Mouse (Mus musculus) MEL (cell line): ENCODE data around the gene Fryl. TPM values are rescaled to one million over a fixed set of nuclear protein-coding genes. Genes with fewer than 3 reads are reported as not detected.

Source experiments
- DNase-seq: peaks from one replicate; pipeline ENCODE4 v3.0.0; 2011; ENCODE audit warnings: low read depth, low spot score
- H3K27ac ChIP-seq: 2 replicates; pipeline ENCODE4 v1.5.1; 2012; ENCODE audit warnings: low read depth, mild to moderate bottlenecking, control low read depth, low read length, moderate library complexity; ENCODE audit not compliant: control insufficient read depth
- H3K27me3 ChIP-seq, 2 experiments: fragments of 150-350 bp in 1 of 2; sonication (generic) in 1 of 2; 2 replicates each; pipeline ENCODE4 v1.6.1; 2012; ENCODE audit warnings: low read length in 2 of 2, mild to moderate bottlenecking in 2 of 2, improper control_type of control experiment in 1 of 2, moderate library complexity in 1 of 2; ENCODE audit not compliant: insufficient read depth in 2 of 2, control insufficient read depth in 1 of 2
- H3K36me3 ChIP-seq, 2 experiments: 2 replicates each; pipeline ENCODE4 v1.6.1; 2012 to 2014; ENCODE audit warnings: low read length in 2 of 2, improper control_type of control experiment in 1 of 2, inconsistent platforms in 1 of 2, mild to moderate bottlenecking in 1 of 2; ENCODE audit not compliant: insufficient read depth in 2 of 2, control insufficient read depth in 1 of 2
- H3K4me1 ChIP-seq, 2 experiments: fragments of 150-350 bp in 1 of 2; sonication (generic) in 1 of 2; 2 replicates each; pipeline ENCODE4 v1.6.1; 2012; ENCODE audit warnings: low read length in 2 of 2, improper control_type of control experiment in 1 of 2, mild to moderate bottlenecking in 1 of 2; ENCODE audit not compliant: insufficient read depth in 2 of 2, control insufficient read depth in 1 of 2
- H3K4me3 ChIP-seq, 2 experiments: fragments of 150-350 bp in 1 of 2; sonication (generic) in 1 of 2; 2 replicates each; pipeline ENCODE4 v1.5.1; 2012; ENCODE audit warnings: low read depth in 2 of 2, low read length in 2 of 2, mild to moderate bottlenecking in 2 of 2, moderate library complexity in 2 of 2, control low read depth in 1 of 2, improper control_type of control experiment in 1 of 2; ENCODE audit not compliant: control insufficient read depth in 1 of 2, insufficient read depth in 1 of 2
- H3K79me2 ChIP-seq: 2 replicates; pipeline ENCODE4 v1.6.1; 2012; ENCODE audit warnings: mild to moderate bottlenecking, low read length, moderate library complexity; ENCODE audit not compliant: control insufficient read depth, poor library complexity, insufficient read depth
- H3K9ac ChIP-seq: 2 replicates; pipeline ENCODE4 v1.6.1; 2012; ENCODE audit warnings: low read depth, mild to moderate bottlenecking, control low read depth, low read length, moderate library complexity; ENCODE audit not compliant: control insufficient read depth, poor library complexity, severe bottlenecking
- H3K9me3 ChIP-seq: fragments of 150-350 bp; sonication (generic); replicated peaks from 2 replicates; pipeline ENCODE4 v1.6.1; 2012; ENCODE audit warnings: mild to moderate bottlenecking, low read length, improper control_type of control experiment, moderate library complexity; ENCODE audit not compliant: insufficient read depth
- CHD1 ChIP-seq: IDR thresholded peaks from 2 replicates; pipeline ENCODE4 v1.6.1; 2012; ENCODE audit warnings: low read depth, mild to moderate bottlenecking, inconsistent platforms, low read length, improper control_type of control experiment
- CHD2 ChIP-seq: IDR thresholded peaks from 2 replicates; pipeline ENCODE4 v1.6.1; 2011; ENCODE audit warnings: low read length, improper control_type of control experiment
- CTCF ChIP-seq, 3 experiments: IDR thresholded peaks in 2 of 3; conservative IDR thresholded peaks in 1 of 3; 2 replicates each; pipeline ENCODE4 v1.5.1; 2011 to 2012; ENCODE audit warnings: low read length in 3 of 3, low read depth in 2 of 3, mild to moderate bottlenecking in 2 of 3, improper control_type of control experiment in 1 of 3, inconsistent platforms in 1 of 3, mixed read lengths in 1 of 3, moderate library complexity in 1 of 3; ENCODE audit not compliant: control insufficient read depth in 1 of 3, insufficient read depth in 1 of 3, poor library complexity in 1 of 3, severe bottlenecking in 1 of 3
- ELF1 ChIP-seq: IDR thresholded peaks from 2 replicates; pipeline ENCODE4 v1.6.1; 2014; ENCODE audit warnings: low read depth, mild to moderate bottlenecking, inconsistent platforms, low read length, improper control_type of control experiment, moderate library complexity
- EP300 ChIP-seq, 2 experiments: IDR thresholded peaks; 2 replicates each; pipeline ENCODE4 v1.6.1; 2011; ENCODE audit warnings: improper control_type of control experiment in 2 of 2, low read length in 2 of 2, low read depth in 1 of 2, mild to moderate bottlenecking in 1 of 2
- ETS1 ChIP-seq: IDR thresholded peaks from 2 replicates; pipeline ENCODE4 v1.6.1; 2012; ENCODE audit warnings: low read depth, mild to moderate bottlenecking, inconsistent platforms, low read length, improper control_type of control experiment, moderate library complexity
- GATA1 ChIP-seq: IDR thresholded peaks from 2 replicates; pipeline ENCODE4 v1.6.1; 2011; ENCODE audit warnings: low read depth, low read length, improper control_type of control experiment
- HCFC1 ChIP-seq: IDR thresholded peaks from 2 replicates; pipeline ENCODE4 v1.6.1; 2012; ENCODE audit warnings: low read depth, mild to moderate bottlenecking, inconsistent platforms, low read length, improper control_type of control experiment, moderate library complexity
- KAT2A ChIP-seq: conservative IDR thresholded peaks from 2 replicates; pipeline ENCODE4 v1.6.1; 2012; ENCODE audit warnings: low read depth, low read length, improper control_type of control experiment, inconsistent platforms
- MAX ChIP-seq: IDR thresholded peaks from 2 replicates; pipeline ENCODE4 v1.6.1; 2011; ENCODE audit warnings: low read length, improper control_type of control experiment
- MAZ ChIP-seq: IDR thresholded peaks from 2 replicates; pipeline ENCODE4 v1.6.1; 2012; ENCODE audit warnings: low read depth, mild to moderate bottlenecking, inconsistent platforms, low read length, improper control_type of control experiment
- MXI1 ChIP-seq: IDR thresholded peaks from 2 replicates; pipeline ENCODE4 v1.6.1; 2011; ENCODE audit warnings: mild to moderate bottlenecking, low read depth, low read length, improper control_type of control experiment
- MYB ChIP-seq: IDR thresholded peaks from 2 replicates; pipeline ENCODE4 v1.6.1; 2011; ENCODE audit warnings: mild to moderate bottlenecking, low read depth, low read length, improper control_type of control experiment
- MYC ChIP-seq: IDR thresholded peaks from 2 replicates; pipeline ENCODE4 v1.6.1; 2011; ENCODE audit warnings: low read depth, mild to moderate bottlenecking, low read length, improper control_type of control experiment, moderate library complexity
- NRF1 ChIP-seq: IDR thresholded peaks from 2 replicates; pipeline ENCODE4 v1.6.1; 2014; ENCODE audit warnings: low read depth, mild to moderate bottlenecking, inconsistent platforms, low read length, improper control_type of control experiment, moderate library complexity; ENCODE audit not compliant: poor library complexity, insufficient read depth, severe bottlenecking
- POLR2A ChIP-seq, 2 experiments: IDR thresholded peaks; 2 replicates each; pipeline ENCODE4 v1.6.1; 2011 to 2012; ENCODE audit warnings: low read length in 2 of 2, mild to moderate bottlenecking in 2 of 2, control low read depth in 1 of 2, improper control_type of control experiment in 1 of 2, low read depth in 1 of 2, moderate library complexity in 1 of 2; ENCODE audit not compliant: control insufficient read depth in 1 of 2, insufficient read depth in 1 of 2, poor library complexity in 1 of 2
- POLR2AphosphoS5 ChIP-seq: IDR thresholded peaks from 2 replicates; pipeline ENCODE4 v1.6.1; 2012; ENCODE audit warnings: low read depth, borderline replicate concordance, mild to moderate bottlenecking, inconsistent platforms, low read length, moderate library complexity, mixed read lengths
- TAL1 ChIP-seq: IDR thresholded peaks from 2 replicates; pipeline ENCODE4 v1.6.1; 2012; ENCODE audit warnings: mild to moderate bottlenecking, inconsistent platforms, low read length, moderate library complexity, mixed read lengths
- TBP ChIP-seq: IDR thresholded peaks from 2 replicates; pipeline ENCODE4 v1.8.0; 2011; ENCODE audit warnings: low read depth, low read length, improper control_type of control experiment
- TCF12 ChIP-seq: IDR thresholded peaks from 2 replicates; pipeline ENCODE4 v1.6.1; 2014; ENCODE audit warnings: low read depth, mild to moderate bottlenecking, inconsistent platforms, low read length, improper control_type of control experiment, moderate library complexity
- USF2 ChIP-seq, 2 experiments: IDR thresholded peaks; 2 replicates each; pipeline ENCODE4 v1.6.1; 2011 to 2012; ENCODE audit warnings: improper control_type of control experiment in 2 of 2, low read length in 2 of 2, borderline replicate concordance in 1 of 2, inconsistent platforms in 1 of 2, low read depth in 1 of 2, mild to moderate bottlenecking in 1 of 2; ENCODE audit not compliant: insufficient read depth in 1 of 2
- ZC3H11A ChIP-seq: IDR thresholded peaks from 2 replicates; pipeline ENCODE4 v1.6.1; 2012; ENCODE audit warnings: low read depth, mild to moderate bottlenecking, inconsistent platforms, low read length, improper control_type of control experiment
- ZNF384 ChIP-seq: IDR thresholded peaks from 2 replicates; pipeline ENCODE4 v1.6.1; 2012; ENCODE audit warnings: low read depth, mild to moderate bottlenecking, inconsistent platforms, low read length, improper control_type of control experiment
- polyA plus RNA-seq, 2 experiments: library from polyadenylated mRNA; stranded (reverse) in 1 of 2; unstranded in 1 of 2; fragments of >175 nt in 1 of 2; fragments of >200 nt in 1 of 2; gene quantifications; 2 replicates each; pipeline versions ENCODE4 v1.2.1 to v1.2.4; 2012; ENCODE audit warnings: low replicate concordance in 2 of 2, low read depth in 1 of 2; ENCODE audit not compliant: insufficient read length in 2 of 2, insufficient read depth in 1 of 2, missing spikeins in 1 of 2
- total RNA-seq: library from RNA; depleted of rRNA; stranded (reverse); fragments of 300-350 nt; gene quantifications from 2 replicates; pipeline ENCODE4 v1.2.3, GENCODE M21; 2012

The Fryl gene
- total and polyA plus RNA-seq, 3 experiments, result 18.8 to 188 (median 39.7) TPM

- Histone ChIP-seq H3K4me1 (peaks cover 23 to 38% of the 10 kb centered on the region in 2 experiments), H3K9ac (no peak overlapping the region), H3K27ac (no peak overlapping the region), H3K9me3 (no peaks in the 10 kb centered on the region)
- no peak for TF ChIP-seq KAT2A
- no peak for TF ChIP-seq CHD2
- TF ChIP-seq MYB, result no peak
- TF ChIP-seq MAZ, result no peak
- TF ChIP-seq ZNF384, result no peak
- TF ChIP-seq MAX, result no peak
- TF ChIP-seq CTCF (IDR thresholded peaks at IDR 0.05 in 2 of 3, conservative IDR thresholded peaks at IDR 0.05 in 1 of 3; ENCODE audit: control insufficient read depth in 1 of 3, insufficient read depth in 1 of 3, low read depth in 2 of 3, low read length in 3 of 3, poor library complexity in 1 of 3, severe bottlenecking in 1 of 3), result no peak
- no peak for TF ChIP-seq MXI1
- TF ChIP-seq CHD1, result no peak
- no peak for TF ChIP-seq POLR2AphosphoS5
- no peak for TF ChIP-seq POLR2A (IDR thresholded peaks at IDR 0.05; ENCODE audit: control insufficient read depth in 1 of 2, insufficient read depth in 1 of 2, low read depth in 1 of 2, low read length in 2 of 2, poor library complexity in 1 of 2)
- no peak for TF ChIP-seq HCFC1
- TF ChIP-seq EP300 (IDR thresholded peaks at IDR 0.05; ENCODE audit: low read depth in 1 of 2, low read length in 2 of 2), result no peak
- no peak for TF ChIP-seq GATA1
- no peak for TF ChIP-seq USF2 (IDR thresholded peaks at IDR 0.05; ENCODE audit: borderline replicate concordance in 1 of 2, insufficient read depth in 1 of 2, low read depth in 1 of 2, low read length in 2 of 2)
- TF ChIP-seq MYC, result no peak
- no peak for TF ChIP-seq NRF1
- TF ChIP-seq, all 39 proteins: peak for 0
- peaks cover 0 to 38% of the 10 kb centered on the region in 2 experiments; a peak in 3 of 4 replicates for H3K36me3 ChIP-seq
- H3K79me2 ChIP-seq, result no peaks in the 10 kb centered on the region
- no peaks in the 10 kb centered on the region for H3K27me3 ChIP-seq
- no peak for DNase-seq
- H3K4me3 ChIP-seq, result no peak overlapping the region
These were observed 67.8 kb downstream of the Fryl start for GRCm38 (mm10) chr5:73188576-73188975.

DNA sequence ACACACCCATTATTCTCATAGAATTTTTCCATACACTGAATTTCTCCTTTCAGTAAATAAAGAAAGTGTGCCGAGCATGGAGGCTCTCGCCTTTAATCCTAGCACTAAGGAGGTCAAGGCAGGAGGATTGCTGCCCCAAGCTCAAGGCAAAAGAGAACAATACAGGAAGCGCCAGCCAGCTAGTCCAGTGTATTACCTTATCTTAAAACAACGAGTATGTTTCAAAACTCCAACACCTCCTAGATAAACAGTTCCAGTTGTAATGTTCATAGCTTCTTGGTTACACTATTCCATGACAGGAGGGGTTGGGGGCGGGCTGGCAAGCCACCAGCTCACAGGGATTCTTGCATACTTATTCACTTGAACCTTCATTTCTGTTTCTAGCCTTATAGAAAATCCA lies 68.3 kb downstream of the Fryl start:
- H3K4me1 ChIP-seq, result peaks cover 22 to 34% of the 10 kb centered on the region in 2 experiments
- peaks cover 0 to 34% of the 10 kb centered on the region in 2 experiments; a peak in 3 of 4 replicates for H3K36me3 ChIP-seq

More for the DNA sequence above, 68.3 kb downstream of the Fryl start:
- H3K79me2 ChIP-seq, result no peaks in the 10 kb centered on the region
- H3K9me3 ChIP-seq, result no peaks in the 10 kb centered on the region
- no peak overlapping the region for H3K27ac ChIP-seq
- H3K9ac ChIP-seq, result no peak overlapping the region
- H3K27me3 ChIP-seq, result no peaks in the 10 kb centered on the region
- no peak for TF ChIP-seq MAZ
- TF ChIP-seq CTCF (IDR thresholded peaks at IDR 0.05 in 2 of 3, conservative IDR thresholded peaks at IDR 0.05 in 1 of 3; ENCODE audit: control insufficient read depth in 1 of 3, insufficient read depth in 1 of 3, low read depth in 2 of 3, low read length in 3 of 3, poor library complexity in 1 of 3, severe bottlenecking in 1 of 3), result no peak
- TF ChIP-seq EP300 (IDR thresholded peaks at IDR 0.05; ENCODE audit: low read depth in 1 of 2, low read length in 2 of 2), result peak in 1 of 2 experiments; percentile 50; a peak in 3 of 4 replicates
- TF ChIP-seq ELF1, result peak; percentile 50; the same call in 1 of the 2 replicates
- TF ChIP-seq KAT2A, result no peak
- TF ChIP-seq TBP, result no peak
- TF ChIP-seq GATA1, result peak; percentile 53
- no peak for TF ChIP-seq MAX
- no peak for TF ChIP-seq CHD2
- TF ChIP-seq ETS1, result 0 out of 2 replicates have a peak, but pooled peaks have one; percentile 14
- no peak for TF ChIP-seq TAL1
- no peak for TF ChIP-seq POLR2AphosphoS5
- 0 out of 2 replicates have a peak, but pooled peaks have one; percentile 43 for TF ChIP-seq TCF12
- no peak for TF ChIP-seq HCFC1
- TF ChIP-seq ZC3H11A, result no peak
- TF ChIP-seq, all 39 proteins: peak for 5
- H3K4me3 ChIP-seq, result no peak overlapping the region
- peak; percentile 29 for DNase-seq
